Mouse (Mus musculus): ENCODE measurements around the gene Tmem189. TPM values are rescaled to one million over a fixed set of nuclear protein-coding genes. Genes with fewer than 3 reads are reported as not detected.

The Tmem189 gene
- polyA plus RNA-seq, 1 experiment, result 36.2 TPM

GRCm38 (mm10) chr2:167722538-167722937 lies 32.9 kb upstream of the Tmem189 start:
- H3K4me3 ChIP-seq (replicated peaks; ENCODE audit: control insufficient read depth, low read depth, low read length), result no peak overlapping the region

GRCm38 (mm10) chr2:167721159-167721882 lies 31.7 kb upstream of the Tmem189 start:
- Histone ChIP-seq H3K4me3 (replicated peaks; ENCODE audit: control insufficient read depth, low read depth, low read length) (no peak overlapping the region), H3K4me1 (ENCODE audit: control insufficient read depth, insufficient read depth, low read length) (peaks cover 3% of the 10 kb centered on the region), H3K27ac (ENCODE audit: control insufficient read depth, insufficient read depth, low read depth, low read length, poor library complexity) (no peak overlapping the region)
- WGBS, result 72% methylated on average over 11 of the region's 11 CpGs
- TF ChIP-seq POLR2A (IDR thresholded peaks at IDR 0.05; ENCODE audit: borderline replicate concordance, control insufficient read depth, low read depth, low read length) (no peak), CTCF (IDR thresholded peaks at IDR 0.05; ENCODE audit: control insufficient read depth, insufficient read depth, low read length) (no peak)

More at GRCm38 (mm10) chr2:167722538-167722937, 32.9 kb upstream of the Tmem189 start:
- WGBS, result 81% methylated on average over 6 of the region's 6 CpGs
- Histone ChIP-seq H3K27ac (ENCODE audit: control insufficient read depth, insufficient read depth, low read depth, low read length, poor library complexity) (no peak overlapping the region), H3K4me1 (ENCODE audit: control insufficient read depth, insufficient read depth, low read length) (no peaks in the 10 kb centered on the region; the same call in 1 of the 2 replicates)
- TF ChIP-seq POLR2A (IDR thresholded peaks at IDR 0.05; ENCODE audit: borderline replicate concordance, control insufficient read depth, low read depth, low read length) (no peak), CTCF (IDR thresholded peaks at IDR 0.05; ENCODE audit: control insufficient read depth, insufficient read depth, low read length) (no peak)

GRCm38 (mm10) chr2:167719520-167719919 lies 29.9 kb upstream of the Tmem189 start:
- Histone ChIP-seq H3K4me3 (replicated peaks; ENCODE audit: control insufficient read depth, low read depth, low read length) (no peak overlapping the region), H3K4me1 (ENCODE audit: control insufficient read depth, insufficient read depth, low read length) (peaks cover 5% of the 10 kb centered on the region), H3K27ac (ENCODE audit: control insufficient read depth, insufficient read depth, low read depth, low read length, poor library complexity) (no peak overlapping the region)
- 75% methylated on average over 4 of the region's 4 CpGs for WGBS
- TF ChIP-seq CTCF (IDR thresholded peaks at IDR 0.05; ENCODE audit: control insufficient read depth, insufficient read depth, low read length) (no peak), POLR2A (IDR thresholded peaks at IDR 0.05; ENCODE audit: borderline replicate concordance, control insufficient read depth, low read depth, low read length) (no peak)

- WGBS, result 3% methylated on average over 1 of the region's 1 CpGs
- Histone ChIP-seq H3K4me3 (replicated peaks; ENCODE audit: control insufficient read depth, low read depth, low read length) (no peak overlapping the region), H3K4me1 (ENCODE audit: control insufficient read depth, insufficient read depth, low read length) (peaks cover 9% of the 10 kb centered on the region), H3K27ac (ENCODE audit: control insufficient read depth, insufficient read depth, low read depth, low read length, poor library complexity) (peak overlapping the region; percentile 61)
- TF ChIP-seq CTCF (IDR thresholded peaks at IDR 0.05; ENCODE audit: control insufficient read depth, insufficient read depth, low read length), result no peak
- TF ChIP-seq POLR2A (IDR thresholded peaks at IDR 0.05; ENCODE audit: borderline replicate concordance, control insufficient read depth, low read depth, low read length), result no peak
Measured at GRCm38 (mm10) chr2:167717208-167717607, 27.6 kb upstream of the Tmem189 start.

- WGBS, result 26% methylated on average over 6 of the region's 6 CpGs
- Histone ChIP-seq H3K27ac (ENCODE audit: control insufficient read depth, insufficient read depth, low read depth, low read length, poor library complexity) (peak overlapping the region; percentile 30; the same call in 1 of the 2 replicates), H3K4me1 (ENCODE audit: control insufficient read depth, insufficient read depth, low read length) (peaks cover 11% of the 10 kb centered on the region)
Measured at GRCm38 (mm10) chr2:167715008-167715407, 25.4 kb upstream of the Tmem189 start.

GRCm38 (mm10) chr2:167714298-167714697 lies 24.7 kb upstream of the Tmem189 start:
- Histone ChIP-seq H3K4me3 (replicated peaks; ENCODE audit: control insufficient read depth, low read depth, low read length) (no peak overlapping the region), H3K4me1 (ENCODE audit: control insufficient read depth, insufficient read depth, low read length) (peaks cover 13% of the 10 kb centered on the region), H3K27ac (ENCODE audit: control insufficient read depth, insufficient read depth, low read depth, low read length, poor library complexity) (no peak overlapping the region)
- WGBS, result 87% methylated on average over 6 of the region's 6 CpGs
- TF ChIP-seq CTCF (IDR thresholded peaks at IDR 0.05; ENCODE audit: control insufficient read depth, insufficient read depth, low read length) (no peak), POLR2A (IDR thresholded peaks at IDR 0.05; ENCODE audit: borderline replicate concordance, control insufficient read depth, low read depth, low read length) (no peak)

More at GRCm38 (mm10) chr2:167715008-167715407, 25.4 kb upstream of the Tmem189 start:
- H3K4me3 ChIP-seq (replicated peaks; ENCODE audit: control insufficient read depth, low read depth, low read length), result no peak overlapping the region
- TF ChIP-seq POLR2A (IDR thresholded peaks at IDR 0.05; ENCODE audit: borderline replicate concordance, control insufficient read depth, low read depth, low read length) (no peak), CTCF (IDR thresholded peaks at IDR 0.05; ENCODE audit: control insufficient read depth, insufficient read depth, low read length) (no peak)

GRCm38 (mm10) chr2:167712872-167713821 lies 23.5 kb upstream of the Tmem189 start:
- 36% methylated on average over 20 of the region's 23 CpGs for whole genome bisulfite sequencing
- no peak for TF ChIP-seq POLR2A (IDR thresholded peaks at IDR 0.05; ENCODE audit: borderline replicate concordance, control insufficient read depth, low read depth, low read length)
- peak; percentile 71 for TF ChIP-seq CTCF (IDR thresholded peaks at IDR 0.05; ENCODE audit: control insufficient read depth, insufficient read depth, low read length)
- Histone ChIP-seq H3K4me1 (ENCODE audit: control insufficient read depth, insufficient read depth, low read length) (peaks cover 13% of the 10 kb centered on the region), H3K27ac (ENCODE audit: control insufficient read depth, insufficient read depth, low read depth, low read length, poor library complexity) (peak overlapping the region; percentile 23), H3K4me3 (replicated peaks; ENCODE audit: control insufficient read depth, low read depth, low read length) (no peak overlapping the region)

GRCm38 (mm10) chr2:167710574-167710973 lies 21.0 kb upstream of the Tmem189 start:
- Histone ChIP-seq H3K4me3 (replicated peaks; ENCODE audit: control insufficient read depth, low read depth, low read length) (no peak overlapping the region), H3K27ac (ENCODE audit: control insufficient read depth, insufficient read depth, low read depth, low read length, poor library complexity) (peak overlapping the region; percentile 54), H3K4me1 (ENCODE audit: control insufficient read depth, insufficient read depth, low read length) (peaks cover 8% of the 10 kb centered on the region)
- WGBS, result 27% methylated on average over 6 of the region's 6 CpGs
- TF ChIP-seq POLR2A (IDR thresholded peaks at IDR 0.05; ENCODE audit: borderline replicate concordance, control insufficient read depth, low read depth, low read length) (no peak), CTCF (IDR thresholded peaks at IDR 0.05; ENCODE audit: control insufficient read depth, insufficient read depth, low read length) (no peak)

Data from bone marrow, adult 2 months (tissue).